Mouse (Mus musculus) liver, embryonic 15.5 days (tissue): ENCODE results near the gene Cage1. TPM values are rescaled to one million over a fixed set of nuclear protein-coding genes. Genes with fewer than 3 reads are reported as not detected.

Experiments used
- microRNA-seq: library from miRNA; unstranded; fragments of <30 nt; microRNA quantifications from one replicate; pipeline ENCODE4, GENCODE M21; 2016
- polyA plus RNA-seq: library from polyadenylated mRNA; unstranded; fragments of >200 nt; fragmentation: Nextera tagmentation; extraction: Ambion mirVana; gene quantifications from 2 replicates; pipeline ENCODE4 v1.2.1, GENCODE M21; 2015

Gene Cage1
- polyA plus RNA-seq, 1 experiment from 2014 or later = 0.30 TPM

Small RNAs within 50 kb of the gene (microRNA-seq; reads per million reads assigned to microRNA genes)
- gene Gm27387 = not detected

Other genes with a start within 250 kb of the Cage1 start
- 55.3 and 78.9 TPM in 2 replicates for gene Ssr1, start 42.9 kb downstream of the Cage1 start, polyA plus RNA-seq
- gene Riok1, start 74 bp downstream of the Cage1 start, polyA plus RNA-seq = 17.7 and 19.0 TPM in 2 replicates
- gene Dsp, start 114.2 kb upstream of the Cage1 start, polyA plus RNA-seq = 1.6 and 1.7 TPM in 2 replicates
- 11.0 and 11.1 TPM in 2 replicates for gene Snrnp48, start 167.9 kb upstream of the Cage1 start, polyA plus RNA-seq